Mouse (Mus musculus) left cerebral cortex, adult 18-20 months (tissue): ENCODE results near the gene Smndc1. TPM values are rescaled to one million over a fixed set of nuclear protein-coding genes. Genes with fewer than 3 reads are reported as not detected.
"Not testable (repeated sequence)": the region's sequence is repeated elsewhere in the genome, so short reads cannot be mapped to it uniquely, and the experiment has no call there.

Experiments
- DNase-seq, 2 experiments: peaks; one replicate each; pipeline ENCODE4 v3.0.0; 2021 to 2022; ENCODE audit warnings: low spot score in 2 of 2, mixed read lengths in 1 of 2
- total RNA-seq, 2 experiments: library from RNA; stranded (reverse); gene quantifications; 2 replicates each; pipeline ENCODE4 v1.2.3; 2021

The Smndc1 gene
- total RNA-seq, 2 experiments from 2014 or later: 36.8 to 39.2 TPM

DNA sequence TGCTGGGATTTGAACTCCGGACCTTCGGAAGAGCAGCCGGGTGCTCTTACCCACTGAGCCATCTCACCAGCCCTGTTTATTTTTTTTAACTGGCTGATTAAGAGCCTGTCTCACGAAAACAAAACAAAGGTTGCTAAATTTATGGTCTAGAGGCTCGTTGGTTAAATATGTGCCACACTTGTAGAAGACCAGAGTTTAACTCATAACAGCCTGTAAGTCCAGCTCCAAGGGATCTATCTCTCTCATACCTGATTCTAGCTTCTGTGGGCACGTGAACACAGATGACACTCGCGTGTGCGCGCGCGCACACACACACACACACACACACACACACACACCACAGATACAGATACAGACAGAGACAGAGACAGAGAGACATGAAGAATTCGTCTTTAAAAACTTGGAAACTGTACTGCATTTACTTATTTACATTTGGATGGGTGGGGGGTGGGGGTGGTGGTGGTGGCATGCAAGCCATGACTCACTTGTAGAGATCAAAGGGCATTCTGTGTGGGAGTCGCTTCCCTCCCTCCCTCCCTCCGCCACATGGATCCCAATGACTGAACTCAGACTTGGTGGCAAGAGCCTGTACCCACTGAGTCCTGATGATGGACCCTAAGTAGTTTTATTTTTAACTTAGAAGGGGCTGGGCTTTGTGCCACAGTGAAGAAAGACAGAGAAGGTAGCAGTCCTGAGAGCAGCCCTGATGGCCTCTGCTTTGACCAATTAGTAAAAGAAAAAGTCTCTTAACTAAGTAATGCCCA is 23.4 kb upstream of the Smndc1 start:
- DNase-seq: no peak

DNA sequence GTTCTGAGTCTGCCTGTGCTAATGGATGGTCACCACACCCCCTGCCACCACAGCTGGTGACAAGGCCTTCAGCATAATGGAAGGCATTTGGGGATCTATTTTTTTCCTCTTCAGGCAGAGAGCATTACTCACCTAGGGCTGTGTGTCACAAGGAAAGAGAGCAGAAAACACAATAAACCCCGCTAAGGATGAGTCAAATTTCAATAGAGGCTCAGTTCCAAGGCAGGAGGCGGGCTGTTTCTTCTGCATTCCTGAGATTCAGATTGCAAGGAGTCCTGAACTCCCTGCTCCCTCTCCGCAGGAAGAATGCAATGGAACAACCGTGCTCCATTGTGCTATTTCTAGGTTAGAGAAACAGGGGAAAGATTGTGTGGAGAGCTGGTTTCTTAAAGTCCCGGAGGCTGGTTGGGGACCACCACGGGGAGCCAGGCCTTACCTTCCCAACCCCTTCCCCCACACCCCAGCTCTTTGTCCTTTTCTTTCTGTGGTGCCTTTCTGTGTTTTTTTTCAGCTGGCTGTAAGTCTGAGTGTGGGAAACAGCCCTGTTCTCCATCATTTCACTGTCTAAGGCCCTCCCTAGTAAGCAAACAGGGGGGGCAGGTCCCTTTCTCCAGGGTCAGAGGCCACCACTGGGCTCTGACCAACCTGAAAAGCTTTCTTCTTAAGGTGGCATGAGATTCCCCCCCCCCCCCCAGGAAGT is 21.9 kb upstream of the Smndc1 start:
- peak; percentile 26 to 39 for DNase-seq

DNA sequence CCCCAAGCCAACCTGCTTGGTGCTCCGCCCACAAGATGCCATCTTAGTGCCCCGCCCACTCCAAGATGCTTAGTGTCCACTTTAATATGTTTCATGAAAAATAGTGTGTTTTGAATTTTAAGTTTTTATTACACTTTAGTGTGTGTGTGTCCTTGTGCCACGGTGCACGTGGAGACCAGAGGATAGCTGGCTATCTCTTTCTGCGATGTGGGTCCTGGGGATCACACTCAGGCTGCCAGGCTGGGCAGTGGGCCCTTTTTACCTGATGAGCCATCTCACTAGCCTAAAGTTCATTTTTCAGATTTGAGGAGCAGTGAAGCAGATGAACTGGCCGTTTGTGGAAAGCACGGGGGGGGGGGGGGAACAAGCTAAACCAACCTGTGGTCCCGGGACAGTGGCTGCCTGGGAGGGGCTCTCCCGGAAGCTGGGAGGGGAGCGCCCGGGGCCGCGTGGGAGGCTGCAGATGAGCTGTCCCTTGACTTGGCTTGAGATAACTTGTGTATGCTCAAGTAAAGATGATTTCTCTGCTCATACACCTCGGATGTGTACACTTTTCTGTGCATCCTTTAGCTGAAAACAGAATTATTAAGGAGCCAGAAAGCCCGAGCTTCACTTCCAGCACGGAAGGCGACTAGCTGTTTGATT is 19.4 kb upstream of the Smndc1 start:
- no peak for DNase-seq

GRCm38 (mm10) chr19:53408398-53408797 is 18.0 kb upstream of the Smndc1 start:
- DNase-seq: no peak

DNA sequence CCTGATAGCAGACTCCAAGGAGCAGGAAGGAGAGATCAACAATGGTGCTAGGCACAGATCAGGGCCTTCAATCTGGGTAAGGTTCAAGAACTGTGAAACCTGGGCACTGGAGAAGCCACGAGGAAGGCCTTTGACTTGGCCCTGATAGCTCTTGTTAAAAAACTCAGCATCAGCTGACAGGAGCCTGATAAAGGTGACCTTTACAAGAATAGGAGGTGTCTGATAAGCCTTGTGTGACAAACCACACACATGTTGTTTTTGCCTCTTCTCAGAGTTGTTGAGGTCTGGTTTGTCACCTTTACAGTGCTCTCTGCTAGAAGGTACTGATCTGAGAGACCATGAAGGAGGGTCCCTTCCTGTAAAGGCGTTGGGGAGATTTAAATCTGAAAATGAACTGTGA is 17.0 kb upstream of the Smndc1 start:
- no peak for DNase-seq

- DNase-seq: no peak
Observed at GRCm38 (mm10) chr19:53405810-53406209, 15.4 kb upstream of the Smndc1 start.

- no peak for DNase-seq
Observed at GRCm38 (mm10) chr19:53404837-53405356, 14.5 kb upstream of the Smndc1 start.

- no peak for DNase-seq
Observed at GRCm38 (mm10) chr19:53404219-53404836, 13.9 kb upstream of the Smndc1 start.

GRCm38 (mm10) chr19:53402741-53403432 is 12.5 kb upstream of the Smndc1 start:
- no peak for DNase-seq

DNA sequence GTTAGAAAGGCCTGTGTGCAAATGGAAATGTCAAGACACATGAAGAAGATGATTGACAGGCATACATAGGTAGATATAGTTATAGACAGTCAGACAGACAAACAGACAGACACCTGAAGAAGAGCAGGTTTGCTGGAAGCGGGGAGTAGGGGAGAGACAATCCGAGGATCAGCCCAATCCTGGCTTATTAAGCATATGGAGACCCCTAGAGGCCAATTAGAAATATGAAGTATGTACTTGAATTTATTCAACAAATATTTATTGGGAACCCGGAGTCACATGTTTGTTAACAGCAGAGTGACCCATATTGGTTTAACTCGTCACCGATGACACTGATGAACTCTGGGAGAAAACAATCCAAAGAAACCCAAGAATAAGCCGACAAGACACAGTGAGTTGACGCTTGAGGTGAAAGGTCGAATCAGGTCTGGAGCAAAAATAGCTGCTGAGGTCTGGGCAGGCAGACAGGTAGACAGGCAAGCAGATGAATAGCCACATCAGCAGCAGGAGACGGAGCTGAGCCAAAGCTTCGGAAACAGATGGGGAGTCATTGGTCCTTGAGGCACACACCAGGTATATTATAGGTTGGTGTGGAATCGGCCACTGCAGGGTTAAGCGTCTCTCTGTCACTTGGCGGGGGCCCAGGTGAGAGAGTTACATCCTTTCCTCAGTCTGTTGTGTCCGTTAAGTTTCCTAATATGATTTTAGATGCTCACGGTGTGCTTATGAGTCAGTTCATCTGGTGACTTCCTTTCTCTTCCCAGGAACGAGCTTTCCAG is 10.1 kb upstream of the Smndc1 start:
- no peak for DNase-seq

GRCm38 (mm10) chr19:53399213-53399612 is 8.8 kb upstream of the Smndc1 start:
- no peak for DNase-seq

GRCm38 (mm10) chr19:53397451-53398233 is 7.3 kb upstream of the Smndc1 start:
- no peak for DNase-seq

- not testable (repeated sequence) for DNase-seq
Observed at GRCm38 (mm10) chr19:53395805-53396204, 5.4 kb upstream of the Smndc1 start.

DNA sequence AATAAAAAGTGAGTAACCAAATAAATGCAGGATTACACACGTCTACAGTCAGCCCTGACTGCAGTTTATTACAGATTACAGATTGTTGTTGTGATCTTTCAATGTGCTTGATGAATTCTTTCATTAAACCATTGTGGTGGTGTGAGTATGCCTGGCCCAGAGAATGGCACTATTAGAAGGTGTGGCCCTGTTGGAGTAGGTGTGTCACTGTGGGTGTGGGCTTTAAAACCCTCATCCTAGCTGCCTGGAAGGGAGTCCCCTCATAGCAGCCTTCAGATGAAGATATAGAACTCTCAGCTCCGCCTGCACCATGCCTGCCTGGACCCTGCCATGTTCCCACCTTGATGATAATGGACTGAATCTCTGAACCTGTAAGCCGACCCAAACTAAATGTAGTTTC is 4.6 kb upstream of the Smndc1 start:
- DNase-seq: not testable (repeated sequence)

DNA sequence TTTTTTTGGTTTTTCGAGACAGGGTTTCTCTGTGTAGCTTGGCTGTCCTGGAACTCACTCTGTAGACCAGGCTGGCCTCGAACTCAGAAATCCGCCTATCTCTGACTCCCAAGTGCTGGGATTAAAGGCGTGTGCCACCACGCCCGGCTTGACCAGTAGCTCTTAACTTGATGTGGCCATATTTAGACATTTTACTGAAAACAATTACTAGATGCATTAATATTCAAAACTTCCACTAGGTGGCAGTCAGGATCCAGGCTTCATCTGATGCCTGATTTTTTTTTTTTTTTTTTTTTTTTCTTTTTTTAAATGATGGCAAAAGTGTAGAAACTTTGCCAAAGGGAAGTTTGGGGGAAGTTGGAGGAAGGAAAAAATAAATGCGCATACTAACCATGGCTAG is 4.2 kb upstream of the Smndc1 start:
- DNase-seq: no peak

DNA sequence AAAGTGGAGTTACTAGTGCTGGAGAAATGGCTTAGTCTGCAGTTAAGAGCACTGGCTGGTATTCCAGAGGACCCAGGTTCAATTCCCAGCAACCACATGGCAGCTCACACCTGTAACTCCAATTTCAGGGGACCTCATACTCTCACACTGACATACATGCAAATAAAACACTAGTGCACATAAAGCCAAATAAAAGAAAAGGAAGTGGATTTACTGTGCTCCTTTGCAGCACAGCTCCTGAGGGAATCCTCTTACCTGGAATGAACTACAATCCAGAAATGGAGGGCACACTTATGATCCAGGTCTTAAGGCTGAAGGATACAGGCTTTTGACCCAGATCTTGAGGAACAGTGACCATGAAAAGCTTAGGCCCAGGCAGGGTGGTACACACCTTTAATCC is 3.3 kb upstream of the Smndc1 start:
- no peak for DNase-seq

DNA sequence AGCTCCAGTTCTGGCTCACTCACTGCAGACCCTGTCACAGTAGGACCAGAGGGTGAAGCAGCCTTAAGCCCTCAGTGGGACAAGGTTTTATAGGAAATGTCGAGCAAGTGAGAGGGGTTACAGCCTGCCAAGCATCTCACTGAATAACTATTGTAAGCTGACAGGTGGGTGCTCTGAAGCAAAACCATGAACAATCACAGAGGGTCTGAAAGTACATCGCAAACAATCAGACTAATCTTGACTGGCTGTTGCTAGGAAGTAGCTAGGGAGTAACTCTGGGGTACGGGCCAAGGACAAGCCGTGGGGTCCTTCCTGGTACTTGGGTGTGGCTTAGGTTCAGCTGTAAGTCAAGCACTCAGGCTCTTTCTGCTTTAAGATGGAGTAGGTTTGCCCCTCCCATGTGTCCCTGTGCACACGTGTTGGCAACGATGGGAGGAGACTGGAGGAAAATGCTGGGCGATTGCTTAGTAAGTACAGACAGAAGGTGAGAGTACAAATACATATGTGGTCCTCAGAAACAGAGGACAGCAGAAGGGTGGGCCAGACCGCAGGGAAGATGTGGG is 2.5 kb upstream of the Smndc1 start:
- DNase-seq: no peak

GRCm38 (mm10) chr19:53391787-53392186 is 1.4 kb upstream of the Smndc1 start:
- DNase-seq: no peak

- DNase-seq: no peak
Observed at GRCm38 (mm10) chr19:53391386-53391785, 1.0 kb upstream of the Smndc1 start.
